Mouse (Mus musculus): ENCODE measurements around the gene Clybl. TPM values are rescaled to one million over a fixed set of nuclear protein-coding genes. Genes with fewer than 3 reads are reported as not detected.
A peak's percentile ranks its signal among the peaks of the same experiment; 100 is the strongest.

Clybl gene
- polyA plus RNA-seq, 1 experiment from 2014 or later: 20.3 TPM

DNA sequence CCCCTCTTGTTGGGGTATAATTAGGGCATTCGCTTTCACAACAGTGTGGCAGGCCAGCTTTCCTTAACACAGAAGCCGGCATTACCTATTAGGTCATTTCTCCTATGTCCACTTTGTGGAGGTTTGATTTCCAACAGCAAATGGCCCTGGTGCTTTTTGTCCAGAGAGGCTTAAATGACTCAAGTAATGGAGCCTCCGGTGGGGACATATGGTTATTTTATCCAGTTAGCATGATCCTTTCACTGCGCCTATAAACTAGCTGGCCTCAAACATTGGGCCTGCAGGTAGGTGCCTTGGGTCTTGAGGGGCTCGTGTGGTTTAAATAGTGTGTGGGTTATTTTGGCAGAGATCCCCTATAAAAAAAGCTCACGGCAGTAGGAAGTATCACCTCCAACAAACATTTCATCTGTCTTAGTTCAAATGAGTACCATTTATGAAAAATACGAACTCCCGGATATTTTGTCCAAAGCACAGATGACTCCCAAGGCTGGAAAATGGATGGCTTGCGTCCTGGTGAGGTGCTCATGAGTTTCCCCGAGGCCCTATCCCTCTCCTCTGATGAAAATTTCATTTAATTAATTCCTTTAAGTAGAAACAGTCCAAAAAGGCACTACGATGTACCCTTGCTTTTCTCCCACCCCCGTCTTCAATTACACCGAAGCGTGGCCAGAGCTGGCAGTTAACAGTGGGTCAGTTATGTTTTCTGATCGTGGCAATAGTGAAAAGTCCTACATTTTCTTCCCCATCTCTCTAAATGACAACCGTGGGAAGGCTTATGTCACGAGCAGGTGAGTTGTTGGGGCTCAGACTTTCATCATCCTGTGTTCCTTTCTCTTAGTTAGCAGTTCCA, 205.0 kb downstream of the Clybl start:
- H3K4me3 ChIP-seq: no peak overlapping the region
- 0 out of 2 replicates have a peak, but pooled peaks cover 4% of the 10 kb centered on the region for H3K4me1 ChIP-seq
- ATAC-seq (ENCODE audit: low FRiP score): no peak
- no peak overlapping the region for H3K4me2 ChIP-seq (replicated peaks)
- no peaks in the 10 kb centered on the region for H3K36me3 ChIP-seq
- no peak overlapping the region for H3K27ac ChIP-seq
- no peaks in the 10 kb centered on the region for H3K9me3 ChIP-seq (replicated peaks)
- WGBS: 87% methylated on average over 17 of the region's 17 CpGs
- H3K9ac ChIP-seq: no peak overlapping the region
- peaks cover 5% of the 10 kb centered on the region; the same call in 1 of the 2 replicates for H3K27me3 ChIP-seq

DNA sequence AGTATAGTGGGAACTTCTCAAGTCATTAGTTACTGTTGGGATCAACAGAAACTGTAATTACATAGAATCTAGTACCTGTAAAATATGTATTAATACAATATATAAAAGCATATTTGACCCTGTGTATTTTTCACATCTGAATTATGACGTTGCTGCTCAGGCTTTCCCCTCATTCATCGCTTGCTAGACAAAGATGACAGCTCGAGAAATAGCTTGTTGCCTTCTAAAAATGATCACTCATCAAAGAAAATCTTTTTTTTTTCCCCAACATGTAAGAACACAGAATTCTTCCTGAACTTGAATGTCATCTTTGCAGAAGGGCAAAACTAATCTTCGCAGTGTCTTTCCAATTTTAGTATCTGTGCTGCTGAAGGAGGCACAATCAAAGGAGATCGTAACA, 206.3 kb downstream of the Clybl start:
- no peak overlapping the region for H3K4me2 ChIP-seq (replicated peaks)
- no peaks in the 10 kb centered on the region for H3K9me3 ChIP-seq (replicated peaks)
- peaks cover 5% of the 10 kb centered on the region; the same call in 1 of the 2 replicates for H3K27me3 ChIP-seq
- H3K27ac ChIP-seq: no peak overlapping the region
- no peak overlapping the region for H3K4me3 ChIP-seq
- H3K9ac ChIP-seq: no peak overlapping the region
- ATAC-seq (ENCODE audit: low FRiP score): no peak
- WGBS: 88% methylated on average over 5 of the region's 5 CpGs
- 0 out of 2 replicates have a peak, but pooled peaks cover 4% of the 10 kb centered on the region for H3K4me1 ChIP-seq
- H3K36me3 ChIP-seq: no peaks in the 10 kb centered on the region

GRCm38 (mm10) chr14:122388431-122389031, 207.0 kb downstream of the Clybl start:
- H3K36me3 ChIP-seq: no peaks in the 10 kb centered on the region
- WGBS: 65% methylated on average over 19 of the region's 19 CpGs
- H3K27ac ChIP-seq: no peak overlapping the region
- H3K9me3 ChIP-seq (replicated peaks): no peaks in the 10 kb centered on the region
- no peak for ATAC-seq (ENCODE audit: low FRiP score)
- H3K27me3 ChIP-seq: peaks cover 5% of the 10 kb centered on the region; the same call in 1 of the 2 replicates
- H3K4me3 ChIP-seq: no peak overlapping the region
- 0 out of 2 replicates have a peak, but pooled peaks cover 4% of the 10 kb centered on the region for H3K4me1 ChIP-seq
- no peak overlapping the region for H3K9ac ChIP-seq
- no peak overlapping the region for H3K4me2 ChIP-seq (replicated peaks)

DNA sequence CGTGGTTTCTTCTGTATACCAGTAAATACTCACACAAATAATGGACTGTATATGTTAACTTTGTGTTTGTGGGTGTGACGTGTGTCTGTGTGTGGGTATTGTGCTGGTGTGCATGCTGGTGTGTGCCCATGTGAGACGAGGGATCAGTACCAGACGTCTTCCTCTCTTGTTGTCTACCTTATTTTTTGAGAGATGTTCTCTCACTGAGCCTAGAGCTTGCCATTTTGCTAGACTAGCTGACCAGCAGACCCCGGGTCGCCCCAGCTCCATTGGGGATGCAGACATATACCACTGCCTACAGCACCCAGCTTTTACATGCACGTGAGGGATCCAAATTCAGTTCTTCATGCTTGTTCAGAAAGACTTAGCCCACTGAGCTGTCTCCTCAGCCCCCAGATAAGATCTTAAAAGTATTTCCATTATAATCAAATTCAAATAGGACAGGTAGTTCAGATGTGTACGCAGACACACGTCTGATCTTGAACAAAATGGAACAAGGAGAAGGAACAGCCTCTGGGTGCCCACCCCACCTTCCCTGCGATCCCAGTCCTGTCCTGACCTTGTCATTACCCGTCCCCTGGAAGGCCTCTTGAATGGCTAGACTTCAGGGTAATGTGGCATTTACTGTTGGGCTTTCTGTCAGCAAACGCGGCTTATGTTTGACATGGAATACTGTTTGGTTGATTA, 208.3 kb downstream of the Clybl start:
- 0 out of 2 replicates have a peak, but pooled peaks cover 4% of the 10 kb centered on the region for H3K4me1 ChIP-seq
- no peak for ATAC-seq (ENCODE audit: low FRiP score)
- no peak overlapping the region for H3K27ac ChIP-seq
- peaks cover 5% of the 10 kb centered on the region; the same call in 1 of the 2 replicates for H3K27me3 ChIP-seq
- H3K9me3 ChIP-seq (replicated peaks): no peaks in the 10 kb centered on the region
- WGBS: 84% methylated on average over 13 of the region's 13 CpGs
- H3K4me2 ChIP-seq (replicated peaks): no peak overlapping the region
- no peak overlapping the region for H3K4me3 ChIP-seq
- H3K36me3 ChIP-seq: no peaks in the 10 kb centered on the region
- no peak overlapping the region for H3K9ac ChIP-seq

DNA sequence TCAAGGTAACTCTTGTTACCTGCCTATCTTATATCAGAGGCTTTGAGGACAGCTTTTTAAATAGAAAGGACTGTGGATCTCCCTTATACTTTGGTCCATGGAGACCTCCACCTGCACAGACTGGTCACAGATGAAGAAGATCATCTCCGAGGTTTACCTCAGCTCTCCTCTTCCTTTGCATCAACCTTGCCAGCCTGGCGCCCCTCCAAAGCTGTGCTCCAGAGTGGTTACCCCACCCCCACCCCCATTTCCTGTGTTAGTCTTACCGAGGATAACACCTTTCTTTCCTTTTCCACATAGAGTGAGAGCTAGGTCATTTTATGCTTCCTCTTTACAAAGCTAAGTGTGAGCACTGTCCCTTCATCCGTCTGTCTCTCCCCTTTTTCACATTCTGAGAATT, 209.4 kb downstream of the Clybl start:
- Histone ChIP-seq H3K27ac (no peak overlapping the region), H3K27me3 (peaks cover 8% of the 10 kb centered on the region; the same call in 1 of the 2 replicates), H3K4me1 (0 out of 2 replicates have a peak, but pooled peaks cover 4% of the 10 kb centered on the region), H3K4me2 (replicated peaks) (no peak overlapping the region), H3K36me3 (no peaks in the 10 kb centered on the region), H3K9ac (no peak overlapping the region), H3K9me3 (replicated peaks) (no peaks in the 10 kb centered on the region), H3K4me3 (no peak overlapping the region)
- no peak for ATAC-seq (ENCODE audit: low FRiP score)
- WGBS: 65% methylated on average over 4 of the region's 4 CpGs

DNA sequence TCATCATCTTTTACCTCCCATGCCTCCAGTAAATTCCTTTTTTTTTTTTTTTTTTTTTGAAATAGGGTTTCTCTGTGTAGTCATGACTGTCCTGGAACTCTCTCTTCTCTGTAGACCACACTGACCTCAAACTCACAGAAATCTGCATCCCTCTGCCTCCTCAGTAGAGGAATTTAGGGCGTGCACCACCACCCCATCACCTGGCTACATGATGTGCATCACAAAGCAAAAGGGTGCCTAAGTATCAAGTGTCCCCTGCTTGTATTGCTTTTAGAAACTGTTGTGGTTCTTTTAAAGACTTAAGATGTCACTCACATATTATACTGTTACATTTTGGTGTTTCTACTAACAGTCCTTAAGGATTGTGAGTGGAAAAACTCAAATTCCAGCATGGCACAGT, 211.6 kb downstream of the Clybl start:
- 83% methylated on average over 1 of the region's 1 CpGs for WGBS
- H3K9ac ChIP-seq: no peak overlapping the region
- no peak for ATAC-seq (ENCODE audit: low FRiP score)
- H3K4me3 ChIP-seq: no peak overlapping the region
- no peak overlapping the region for H3K4me2 ChIP-seq (replicated peaks)
- peaks cover 12% of the 10 kb centered on the region for H3K27me3 ChIP-seq
- H3K27ac ChIP-seq: no peak overlapping the region
- no peaks in the 10 kb centered on the region for H3K36me3 ChIP-seq
- no peaks in the 10 kb centered on the region for H3K9me3 ChIP-seq (replicated peaks)
- 0 out of 2 replicates have a peak, but pooled peaks cover 4% of the 10 kb centered on the region for H3K4me1 ChIP-seq

DNA sequence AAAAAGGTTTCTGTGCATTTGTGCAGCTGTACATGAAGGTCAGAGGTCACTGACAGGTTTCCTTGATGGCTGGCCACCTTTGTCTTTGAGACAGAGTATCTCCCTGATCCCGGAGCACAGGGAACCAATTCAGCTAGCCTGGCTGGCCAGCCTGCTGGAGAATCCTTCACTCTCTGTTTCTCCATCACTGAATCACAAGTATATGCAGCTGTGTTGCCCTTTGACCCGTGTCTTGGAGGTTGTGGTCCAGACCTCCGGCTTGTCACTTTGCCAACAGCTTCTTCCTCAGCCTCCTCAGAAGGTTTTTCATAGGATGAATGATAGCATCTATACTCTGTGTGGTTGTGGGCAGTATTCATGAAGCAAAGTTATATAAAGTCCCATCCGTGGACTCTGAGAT, 217.2 kb downstream of the Clybl start:
- Histone ChIP-seq H3K4me3 (no peak overlapping the region), H3K9me3 (replicated peaks) (no peaks in the 10 kb centered on the region), H3K27ac (no peak overlapping the region), H3K4me2 (replicated peaks) (no peak overlapping the region), H3K9ac (no peak overlapping the region), H3K27me3 (peaks cover 34% of the 10 kb centered on the region), H3K36me3 (no peaks in the 10 kb centered on the region), H3K4me1 (peaks cover 13% of the 10 kb centered on the region)
- 53% methylated on average over 4 of the region's 4 CpGs for WGBS
- no peak for ATAC-seq (ENCODE audit: low FRiP score)

DNA sequence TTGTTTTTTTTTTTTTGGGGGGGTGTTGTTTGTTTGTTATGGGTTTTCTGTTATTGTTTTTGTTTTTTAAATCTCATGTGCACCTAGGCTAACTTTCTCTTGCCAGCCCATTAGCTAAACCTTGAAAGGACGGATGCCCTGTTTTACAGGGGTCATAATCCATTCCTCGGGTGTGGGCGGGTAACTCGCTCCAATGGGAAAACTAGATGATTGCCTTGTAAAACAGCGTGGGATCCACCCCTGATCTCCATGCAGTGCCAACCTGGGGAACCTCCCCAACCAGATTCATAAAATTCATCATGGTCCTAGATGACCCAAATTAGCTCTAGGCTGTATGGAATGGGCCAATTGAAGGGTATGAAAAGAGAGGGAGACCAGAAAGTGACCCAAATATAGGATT, 218.4 kb downstream of the Clybl start:
- Histone ChIP-seq H3K9me3 (replicated peaks) (no peaks in the 10 kb centered on the region), H3K4me3 (no peak overlapping the region), H3K36me3 (no peaks in the 10 kb centered on the region), H3K27ac (no peak overlapping the region), H3K9ac (no peak overlapping the region), H3K4me1 (peaks cover 15% of the 10 kb centered on the region), H3K27me3 (peaks cover 46% of the 10 kb centered on the region), H3K4me2 (replicated peaks) (no peak overlapping the region)
- 78% methylated on average over 5 of the region's 5 CpGs for WGBS
- no peak for ATAC-seq (ENCODE audit: low FRiP score)

GRCm38 (mm10) chr14:122401886-122402285, 220.4 kb downstream of the Clybl start:
- WGBS: 31% methylated on average over 11 of the region's 11 CpGs
- H3K4me3 ChIP-seq: no peak overlapping the region
- H3K36me3 ChIP-seq: no peaks in the 10 kb centered on the region
- H3K27ac ChIP-seq: no peak overlapping the region
- peaks cover 55% of the 10 kb centered on the region for H3K27me3 ChIP-seq
- no peaks in the 10 kb centered on the region for H3K9me3 ChIP-seq (replicated peaks)
- no peak overlapping the region for H3K9ac ChIP-seq
- no peak for ATAC-seq (ENCODE audit: low FRiP score)
- H3K4me1 ChIP-seq: peaks cover 30% of the 10 kb centered on the region
- no peak overlapping the region for H3K4me2 ChIP-seq (replicated peaks)

- H3K4me2 ChIP-seq (replicated peaks): 0 out of 2 replicates have a peak overlapping the region, but pooled peaks have one; percentile 0
- H3K36me3 ChIP-seq: no peaks in the 10 kb centered on the region
- H3K27me3 ChIP-seq: peaks cover 61% of the 10 kb centered on the region
- H3K9me3 ChIP-seq (replicated peaks): no peaks in the 10 kb centered on the region
- no peak overlapping the region for H3K4me3 ChIP-seq
- no peak for ATAC-seq (ENCODE audit: low FRiP score)
- H3K9ac ChIP-seq: no peak overlapping the region
- H3K4me1 ChIP-seq: peaks cover 33% of the 10 kb centered on the region
- WGBS: 16% methylated on average over 12 of the region's 12 CpGs
- H3K27ac ChIP-seq: peak overlapping the region; percentile 45; the same call in 1 of the 2 replicates
Measured at GRCm38 (mm10) chr14:122402716-122403258, 221.3 kb downstream of the Clybl start.

GRCm38 (mm10) chr14:122403422-122403940, 222.0 kb downstream of the Clybl start:
- peaks cover 67% of the 10 kb centered on the region for H3K27me3 ChIP-seq
- H3K36me3 ChIP-seq: no peaks in the 10 kb centered on the region
- peak overlapping the region; percentile 0; the same call in 1 of the 2 replicates for H3K4me2 ChIP-seq (replicated peaks)
- 54% methylated on average over 3 of the region's 3 CpGs for WGBS
- H3K9me3 ChIP-seq (replicated peaks): no peaks in the 10 kb centered on the region
- no peak overlapping the region for H3K4me3 ChIP-seq
- peaks cover 33% of the 10 kb centered on the region for H3K4me1 ChIP-seq
- no peak for ATAC-seq (ENCODE audit: low FRiP score)
- H3K27ac ChIP-seq: peak overlapping the region; percentile 45; the same call in 1 of the 2 replicates
- no peak overlapping the region for H3K9ac ChIP-seq

Data from hindbrain, embryonic 12.5 days (tissue).